Mouse (Mus musculus) bone marrow macrophage, adult 2 months (primary cell): Measurements from ENCODE around the gene Ipp.

Experiments used
- CTCF ChIP-seq: IDR thresholded peaks from 2 replicates; pipeline ENCODE4 v1.5.1; 2012; ENCODE audit warnings: low read depth, mild to moderate bottlenecking, low read length, moderate library complexity
- POLR2A ChIP-seq: IDR thresholded peaks from 2 replicates; pipeline ENCODE4 v1.6.1; 2012; ENCODE audit warnings: mild to moderate bottlenecking, low read depth, low read length, borderline replicate concordance

- no peak for TF ChIP-seq POLR2A
- TF ChIP-seq CTCF: no peak
These were observed 43.9 kb upstream of the Ipp start for GRCm38 (mm10) chr4:116463231-116464125.
